Mouse (Mus musculus) 416B (cell line): ENCODE measurements at regions not wholly inside any gene's neighbourhood (a gene's known extent, or its start where the extent isn't known, plus 50 kb on each side); places are given as distances from the start of the nearest gene placed in this dataset.

ENCODE experiments used
- DNase-seq: peaks from one replicate; pipeline ENCODE4 v3.0.0; 2011; ENCODE audit warnings: low read depth

DNA sequence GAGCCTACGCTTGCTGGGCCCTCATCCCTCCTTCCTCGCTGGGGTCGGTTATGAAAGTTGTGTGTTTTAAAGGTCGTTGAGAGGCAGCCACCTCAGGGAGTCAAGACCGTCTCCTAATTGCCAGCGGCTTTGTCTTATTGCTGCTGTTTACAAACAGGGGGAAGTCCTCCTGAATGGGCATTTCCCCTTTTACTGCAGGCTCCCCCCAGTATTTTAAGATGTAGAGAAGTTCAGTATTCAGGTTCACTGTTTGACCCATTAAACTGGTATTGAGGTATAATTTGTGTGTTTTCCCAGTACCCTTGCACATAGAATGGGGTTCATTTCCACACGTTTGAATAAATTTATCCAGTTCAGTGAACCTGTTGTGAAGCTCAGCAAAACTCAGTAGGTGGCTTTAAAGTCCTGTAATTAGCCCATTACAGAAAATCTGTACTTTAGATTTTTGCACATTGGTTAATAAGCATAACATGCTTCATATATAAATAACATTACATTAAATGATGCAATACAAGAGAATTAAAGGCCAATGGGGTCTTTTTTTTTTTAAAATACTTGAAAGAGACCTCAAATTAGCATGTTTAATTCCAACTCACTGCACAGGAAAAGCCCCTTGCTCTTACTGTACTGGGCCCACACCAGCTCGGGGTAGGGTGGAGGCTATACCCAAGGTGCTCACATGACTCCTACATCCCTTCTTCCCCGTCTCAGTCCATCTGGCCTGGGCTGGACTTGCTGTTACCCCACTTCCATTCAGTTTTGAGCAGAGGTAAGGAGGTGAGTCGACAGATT is 63.7 kb downstream of the Nkx2-1 start:
- DNase-seq: no peak

- DNase-seq: no peak
Measured at GRCm38 (mm10) chr12:56470932-56471500, 65.7 kb downstream of the Nkx2-1 start.

DNA sequence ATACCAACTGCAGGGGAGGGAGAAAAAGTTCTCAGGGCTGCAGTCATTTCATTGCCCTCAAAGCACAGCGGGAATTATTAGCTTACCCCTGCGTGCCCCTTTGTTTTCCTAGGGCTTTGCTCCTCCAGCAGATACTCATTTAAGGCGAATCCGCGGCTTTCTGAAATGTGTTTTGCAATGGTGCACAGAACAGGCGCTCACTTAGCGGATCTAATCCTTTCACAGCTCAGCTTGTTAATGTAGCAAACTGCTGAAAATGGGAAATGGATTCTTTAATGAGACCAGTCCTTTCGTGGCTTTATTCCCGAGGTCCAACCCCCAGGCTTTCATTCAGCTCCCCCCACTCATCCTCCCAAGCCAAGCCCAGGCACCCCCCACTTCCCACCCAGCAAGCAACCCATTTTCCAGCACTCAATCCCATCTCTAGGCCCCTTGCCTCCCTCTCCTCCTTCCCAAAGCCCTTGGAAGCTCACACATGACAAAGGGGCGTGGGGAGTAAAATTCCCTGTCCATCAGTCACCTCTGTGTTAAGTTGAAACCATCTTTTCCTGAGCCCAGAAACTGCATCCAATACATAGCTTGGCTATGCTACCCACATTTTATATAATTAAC is 77.1 kb downstream of the Nkx2-1 start:
- no peak for DNase-seq

DNA sequence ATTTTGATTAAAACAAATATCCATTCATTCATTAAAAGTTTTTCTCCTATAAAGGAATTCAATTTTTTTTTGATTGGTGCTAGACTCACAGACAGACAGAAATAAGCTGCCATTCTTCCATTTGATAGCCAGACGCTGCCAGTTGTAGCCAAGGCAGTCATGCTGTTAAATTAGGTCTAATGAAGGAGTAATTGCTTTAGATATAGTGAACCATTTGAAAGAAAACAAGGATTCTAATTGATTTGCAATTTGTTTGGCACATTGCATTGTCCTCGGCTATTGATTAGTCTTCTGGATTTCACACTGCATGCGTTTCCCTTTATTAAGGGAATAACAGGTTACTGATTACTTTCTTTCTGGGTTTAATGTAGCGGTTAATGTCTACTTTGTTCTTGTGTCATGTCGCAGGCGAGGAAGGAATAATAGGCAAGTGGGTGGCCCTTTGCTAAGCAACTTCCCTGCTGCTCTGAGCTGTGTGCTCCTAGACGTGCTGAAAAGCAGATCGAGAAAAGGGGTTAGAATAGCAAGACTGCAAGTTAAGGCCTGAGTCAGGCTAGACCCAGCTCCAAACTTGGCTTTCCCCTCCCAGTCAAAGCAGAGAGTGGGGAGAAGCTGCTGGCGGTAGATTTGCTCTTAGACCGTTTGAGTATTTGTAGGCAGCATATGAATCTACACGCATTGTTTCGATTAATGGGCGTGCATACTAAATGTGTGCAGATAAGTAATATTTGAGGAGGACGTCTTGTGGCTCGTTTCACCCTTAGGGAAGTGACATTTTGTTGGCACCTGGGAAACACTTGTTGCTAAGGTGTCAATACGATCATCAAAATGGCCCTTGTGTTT is 77.8 kb downstream of the Nkx2-1 start:
- DNase-seq: no peak

- no peak for DNase-seq
Measured at GRCm38 (mm10) chr12:56457951-56458350, 78.8 kb downstream of the Nkx2-1 start.

- no peak for DNase-seq
Measured at GRCm38 (mm10) chr12:56457356-56457755, 79.4 kb downstream of the Nkx2-1 start.

DNA sequence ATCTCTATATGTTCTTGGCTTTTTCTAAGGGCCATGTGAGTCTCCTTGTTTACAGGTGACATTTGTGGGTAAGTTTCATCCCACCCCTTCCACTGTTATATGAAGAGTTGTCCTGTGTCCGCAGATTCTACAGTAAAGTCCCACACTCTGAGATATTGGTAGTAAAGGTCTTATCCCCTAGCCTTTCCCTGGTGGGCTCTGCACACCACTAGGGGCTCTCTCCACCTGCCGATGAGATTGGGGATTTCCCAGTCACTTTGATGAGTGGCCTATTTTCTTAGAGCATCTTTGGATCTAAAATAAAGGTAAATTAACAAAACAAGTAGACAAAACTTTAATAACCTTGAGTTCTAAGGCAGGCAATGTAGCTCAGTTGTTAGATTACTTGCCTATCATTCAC is 86.4 kb downstream of the Nkx2-1 start:
- no peak for DNase-seq

DNA sequence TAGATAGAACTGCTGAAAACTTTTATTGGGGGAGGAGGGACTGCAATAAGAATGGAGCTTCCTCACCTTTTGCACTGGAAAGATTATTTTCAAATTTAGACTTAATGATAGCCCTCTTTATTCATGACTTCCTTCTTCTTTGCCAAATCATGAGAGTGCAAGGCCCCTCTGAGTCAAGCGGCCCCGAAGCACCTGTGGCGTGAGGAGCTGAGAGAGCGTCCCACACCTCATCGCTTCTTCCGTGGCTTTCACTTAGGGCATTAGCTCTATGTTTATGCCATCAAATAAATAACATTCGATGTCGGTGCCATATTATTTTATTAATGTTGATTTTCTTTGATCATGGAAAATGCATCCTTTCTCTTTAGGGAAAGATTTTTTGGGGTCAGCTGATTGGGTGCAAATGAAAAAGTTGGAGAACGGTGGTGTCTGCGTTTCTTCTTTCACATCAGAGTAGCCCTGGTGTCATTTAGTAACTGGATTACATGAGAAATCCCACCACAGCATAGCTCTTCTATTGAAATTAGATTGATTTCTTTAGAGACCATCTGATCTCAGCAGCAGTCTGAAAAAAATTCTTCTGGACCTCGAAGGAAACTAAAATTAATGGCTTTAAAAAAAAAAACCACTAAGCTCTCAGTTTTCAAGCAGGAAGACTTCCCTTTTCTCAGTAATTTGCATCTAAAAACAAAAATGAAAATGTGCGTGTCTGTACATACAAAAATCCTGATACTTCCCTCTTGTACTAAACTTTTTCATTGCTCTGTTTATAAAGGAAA is 87.7 kb downstream of the Nkx2-1 start:
- no peak for DNase-seq

DNA sequence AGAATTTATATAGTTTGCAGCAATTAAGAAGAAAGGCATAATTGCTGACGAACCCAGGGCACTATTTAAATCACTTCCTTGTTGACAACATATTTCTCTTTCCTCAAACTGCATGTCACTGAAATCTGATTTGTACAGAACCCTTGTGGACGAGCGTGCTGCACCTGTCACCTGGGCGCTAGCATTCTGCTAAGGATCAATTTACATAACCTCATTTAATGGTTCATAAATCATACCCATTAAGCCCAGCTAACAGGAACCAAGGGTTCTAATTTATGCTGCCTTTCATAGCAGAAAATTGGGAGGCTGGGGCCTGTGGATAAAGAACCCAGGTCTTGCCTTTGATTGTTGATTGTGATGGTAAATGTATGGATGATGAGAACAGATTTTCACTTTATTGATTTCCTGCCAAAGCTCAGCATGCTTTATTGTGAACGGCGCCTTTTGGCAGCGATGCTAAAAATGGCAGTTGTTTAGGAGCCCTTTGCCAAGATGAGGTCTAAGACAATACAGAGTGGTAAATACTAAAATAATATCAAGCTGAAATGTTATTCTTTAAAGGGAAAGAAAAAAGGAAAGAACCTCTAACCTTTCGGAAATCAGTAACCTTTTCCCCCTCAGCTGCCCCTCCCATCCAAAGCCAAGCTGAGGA is 95.4 kb downstream of the Nkx2-1 start:
- DNase-seq: no peak

- DNase-seq: peak; percentile 60
Measured at GRCm38 (mm10) chr12:56440068-56440847, 94.6 kb upstream of the Mbip start.

- peak; percentile 88 for DNase-seq
Measured at GRCm38 (mm10) chr12:56438384-56438783, 92.7 kb upstream of the Mbip start.

DNA sequence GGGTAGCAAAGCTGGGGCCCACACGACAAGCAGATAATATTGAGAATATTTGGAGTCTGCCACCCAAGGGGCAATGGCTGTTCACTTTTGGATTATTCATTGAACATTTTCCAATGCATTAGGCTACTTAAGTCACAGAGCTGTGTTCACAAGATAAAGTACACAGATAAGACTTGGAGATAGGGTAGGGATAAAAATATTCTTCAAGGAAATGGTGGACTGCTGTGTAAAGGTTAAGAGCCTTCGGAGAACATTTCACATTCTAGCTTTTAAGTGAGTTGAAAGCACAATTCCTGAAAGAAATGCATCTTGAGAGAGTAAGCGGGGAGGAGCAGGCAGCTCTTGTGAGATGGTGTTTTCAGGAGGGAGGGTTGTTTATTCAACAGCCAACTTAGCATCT is 92.3 kb upstream of the Mbip start:
- no peak for DNase-seq

GRCm38 (mm10) chr12:56426681-56427246 is 81.1 kb upstream of the Mbip start:
- no peak for DNase-seq

DNA sequence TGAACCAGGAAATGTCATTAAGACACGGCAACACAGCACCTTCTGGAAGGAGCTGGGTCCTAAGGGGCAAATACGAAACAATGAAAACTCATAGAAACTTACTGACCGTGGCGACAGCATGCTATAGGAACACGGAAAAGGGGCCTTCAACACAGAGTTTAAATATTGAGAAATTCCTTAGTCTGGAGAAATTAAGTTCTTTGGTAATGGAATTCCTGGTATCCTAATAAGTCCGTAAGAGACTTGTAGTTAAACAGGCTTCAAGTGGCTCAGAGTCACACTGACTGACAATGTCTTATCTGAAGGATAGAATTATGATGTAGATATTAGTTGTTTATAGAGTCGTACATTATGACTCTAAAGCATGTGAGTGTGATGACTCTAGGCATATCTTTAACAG is 70.4 kb upstream of the Mbip start:
- DNase-seq: no peak

DNA sequence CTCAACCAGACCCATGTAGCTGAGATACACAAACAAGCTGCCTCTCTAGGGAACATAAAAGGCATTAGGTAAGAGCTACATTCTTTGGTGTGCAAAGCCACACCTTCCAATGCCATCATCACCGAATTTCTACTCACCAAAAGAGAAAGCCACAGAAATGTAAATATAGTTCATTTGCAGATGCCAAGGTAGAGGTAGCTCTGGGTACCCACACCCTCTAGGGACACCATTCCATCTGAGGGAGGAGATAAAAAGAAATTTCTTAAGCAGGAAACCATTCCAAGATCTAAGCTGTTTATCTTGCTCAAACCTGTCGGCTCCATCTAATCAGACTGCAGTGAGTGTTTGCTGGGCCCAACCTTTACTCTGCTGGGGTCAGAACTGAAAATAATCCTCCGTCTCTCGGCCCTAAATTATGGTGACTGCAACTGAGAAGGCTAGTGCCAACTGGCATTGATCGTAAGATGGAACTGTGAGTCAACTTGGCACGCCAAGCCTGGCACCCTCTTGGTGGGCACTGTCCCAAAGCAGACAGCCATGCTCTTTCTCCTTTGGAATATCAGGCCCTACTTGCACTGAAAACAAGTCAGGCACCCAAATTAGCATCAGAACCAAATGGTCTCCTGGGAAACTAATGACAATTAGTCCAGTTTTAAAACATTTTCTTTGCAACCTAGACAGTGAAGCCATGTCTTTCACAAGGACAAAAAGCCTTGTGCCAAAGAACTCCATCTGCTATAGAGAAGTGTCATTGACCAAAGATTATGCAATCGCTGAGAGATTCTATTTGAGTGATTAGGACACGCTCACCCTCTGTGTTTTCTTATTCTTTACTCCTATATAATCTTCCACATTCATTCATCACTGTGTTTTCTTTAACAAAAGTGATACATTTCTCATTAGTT is 69.4 kb upstream of the Mbip start:
- no peak for DNase-seq

- DNase-seq: no peak
Measured at GRCm38 (mm10) chr12:56405658-56406057, 60.0 kb upstream of the Mbip start.

- peak; percentile 80 for DNase-seq
Measured at GRCm38 (mm10) chr12:56404833-56405232, 59.1 kb upstream of the Mbip start.

- peak; percentile 34 for DNase-seq
Measured at GRCm38 (mm10) chr12:56404262-56404661, 58.6 kb upstream of the Mbip start.

DNA sequence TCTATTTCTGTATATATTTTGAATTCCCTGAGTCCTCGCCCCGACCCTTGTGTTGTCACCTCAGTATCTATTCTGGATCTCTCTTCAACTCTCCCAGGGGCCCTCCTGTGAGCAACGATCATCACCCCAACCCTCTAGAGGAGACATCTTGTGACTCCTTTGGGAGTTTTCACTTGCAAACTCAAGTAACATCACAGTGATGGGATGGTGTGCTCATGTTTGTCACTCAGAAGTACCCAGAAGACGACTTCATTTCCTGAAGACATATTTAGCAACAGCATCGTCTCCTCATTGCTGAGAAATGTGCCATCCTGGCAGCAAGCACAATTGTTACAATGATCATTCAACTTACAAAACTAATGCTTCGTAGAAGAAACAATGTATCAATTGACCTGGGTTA is 57.9 kb upstream of the Mbip start:
- DNase-seq: no peak
